Mouse (Mus musculus): ENCODE measurements around the gene Ankrd55.

The Ankrd55 gene

DNA sequence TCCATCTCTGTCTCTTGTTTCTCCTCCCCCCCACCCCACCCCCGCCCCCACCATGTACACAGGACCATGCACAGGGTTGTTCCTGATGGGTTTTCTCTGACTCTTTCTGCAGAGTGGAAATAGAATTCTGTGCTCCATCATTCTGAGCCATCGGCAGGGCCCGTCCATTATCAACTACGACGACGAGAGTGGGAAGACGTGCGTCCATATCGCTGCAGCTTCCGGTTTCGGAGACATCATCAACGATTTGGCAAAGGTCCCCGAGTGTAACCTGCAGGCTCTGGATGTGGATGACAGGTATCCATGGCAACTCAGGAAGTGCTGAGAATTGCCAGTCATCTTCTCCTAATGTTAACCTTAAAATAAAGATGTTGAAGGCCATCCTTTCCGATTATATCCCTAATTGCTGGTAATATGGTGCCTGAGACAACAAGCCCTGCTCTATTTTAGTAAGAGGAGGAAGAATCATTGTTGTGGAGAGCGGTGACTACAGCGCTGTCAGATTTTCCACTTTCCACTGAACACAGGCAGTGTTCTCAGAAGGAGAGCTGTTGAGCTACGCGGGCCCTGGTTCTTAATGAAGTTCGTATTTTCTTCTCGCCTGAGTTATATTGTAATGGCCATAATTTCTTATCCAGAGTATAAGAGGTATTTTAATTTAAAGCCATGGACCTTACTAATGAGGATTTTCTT lies 67.7 kb downstream of the Ankrd55 start:
- in situ Hi-C loops (cut with MboI; ENCODE audit: low pct_unique_long_range_greater_than_20kb in 1 of 2, low sequenced_read_pairs in 2 of 2, unreplicated experiment in 1 of 2), result no loop called here

DNA sequence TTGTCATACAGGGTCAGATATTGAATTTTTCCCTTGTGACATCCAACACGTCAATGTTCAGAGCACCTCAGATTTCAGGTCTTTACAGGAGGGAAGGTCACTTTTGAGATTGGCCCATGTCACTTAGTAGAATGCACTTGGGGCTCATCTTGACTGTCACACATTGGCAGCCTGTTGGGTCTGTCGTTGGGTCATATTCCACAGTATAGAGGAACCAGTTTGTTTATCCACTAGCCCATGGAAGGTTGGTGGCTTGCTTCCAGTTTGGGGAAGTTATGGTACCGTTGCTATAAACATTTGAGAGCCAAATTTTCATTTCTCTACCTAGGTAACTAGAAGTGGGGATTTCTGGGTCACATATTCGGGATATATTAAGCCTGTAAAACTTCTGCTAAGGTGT lies 73.3 kb downstream of the Ankrd55 start:
- in situ Hi-C loops (cut with MboI; ENCODE audit: low pct_unique_long_range_greater_than_20kb in 1 of 2, low sequenced_read_pairs in 2 of 2, unreplicated experiment in 1 of 2), result no loop called here

DNA sequence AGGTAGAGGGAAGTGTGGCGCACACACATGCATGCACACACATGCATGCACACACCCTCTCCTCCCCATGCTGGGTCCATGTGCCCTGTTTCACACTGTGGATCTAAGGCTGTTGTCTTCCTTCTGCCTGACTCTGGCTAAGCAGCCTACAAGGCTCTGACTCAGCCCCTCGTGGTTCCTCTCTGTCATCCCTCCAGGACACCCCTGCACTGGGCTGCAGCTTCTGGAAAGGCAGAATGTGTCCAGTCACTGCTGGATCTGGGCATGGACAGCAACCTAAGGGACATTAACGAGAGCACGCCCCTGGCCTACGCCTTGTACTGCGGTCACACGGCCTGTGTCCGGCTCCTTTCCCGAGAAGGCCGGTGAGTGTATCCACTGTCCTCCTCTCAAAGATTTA lies 75.0 kb downstream of the Ankrd55 start:
- in situ Hi-C loops (cut with MboI; ENCODE audit: low pct_unique_long_range_greater_than_20kb in 1 of 2, low sequenced_read_pairs in 2 of 2, unreplicated experiment in 1 of 2), result no loop called here

DNA sequence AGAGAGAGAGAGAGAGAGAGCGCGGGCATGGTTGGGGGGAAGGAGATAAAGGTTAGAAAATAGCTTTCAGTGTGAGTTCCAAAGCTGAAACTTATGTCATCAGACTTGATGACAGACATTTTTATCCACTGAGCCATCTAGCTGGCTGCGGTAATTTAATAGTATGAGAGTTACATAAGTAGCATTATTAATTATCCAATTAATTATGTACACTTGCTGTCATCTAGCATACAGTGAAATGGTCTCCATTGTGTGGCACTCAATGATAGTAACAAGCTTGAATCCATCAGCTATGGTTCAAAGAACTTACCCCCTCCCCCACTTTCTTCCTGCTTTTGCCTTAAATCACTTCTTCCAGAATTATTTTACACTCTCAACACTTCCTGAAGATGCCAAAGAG lies 75.5 kb downstream of the Ankrd55 start:
- in situ Hi-C loops (cut with MboI; ENCODE audit: low pct_unique_long_range_greater_than_20kb in 1 of 2, low sequenced_read_pairs in 2 of 2, unreplicated experiment in 1 of 2), result no loop called here

DNA sequence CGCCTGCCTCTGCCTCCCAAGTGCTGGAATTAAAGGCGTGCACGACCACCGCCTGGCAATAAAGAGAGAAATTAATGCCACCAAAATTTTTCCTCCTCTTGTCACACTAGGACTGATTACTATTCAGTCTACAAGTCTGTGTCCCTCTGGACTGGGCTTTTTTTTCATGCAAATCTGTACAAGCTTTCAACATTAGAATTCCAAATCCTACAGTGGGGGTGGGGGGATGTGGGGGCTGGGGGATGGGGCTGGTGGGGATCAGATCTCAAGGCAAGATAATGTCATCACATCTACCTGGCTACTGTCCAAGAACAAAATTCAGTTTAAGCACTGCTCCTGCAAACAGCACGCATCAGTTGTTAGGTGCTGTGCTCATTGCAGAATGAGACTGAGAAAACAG lies 76.4 kb downstream of the Ankrd55 start:
- in situ Hi-C loops (cut with MboI; ENCODE audit: low pct_unique_long_range_greater_than_20kb in 1 of 2, low sequenced_read_pairs in 2 of 2, unreplicated experiment in 1 of 2), result no loop called here

DNA sequence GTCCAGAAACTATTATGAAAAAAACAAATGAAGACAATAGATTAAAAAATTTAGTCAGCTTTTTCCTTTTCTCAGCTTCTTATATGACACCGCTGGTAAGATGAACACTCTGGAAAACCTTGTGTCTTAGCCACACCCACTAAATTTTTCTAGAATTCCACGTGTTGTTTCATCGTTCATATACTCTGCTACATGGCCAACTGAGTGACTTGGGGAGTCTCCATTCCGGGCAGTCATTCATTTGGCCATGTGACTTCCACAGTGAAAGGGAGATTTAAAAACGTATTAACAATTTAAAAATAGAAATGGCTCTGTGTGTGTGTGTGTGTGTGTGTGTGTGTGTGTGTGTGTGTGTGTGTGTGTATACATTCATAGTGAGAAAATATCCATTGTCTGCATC lies 77.1 kb downstream of the Ankrd55 start:
- in situ Hi-C loops (cut with MboI; ENCODE audit: low pct_unique_long_range_greater_than_20kb in 1 of 2, low sequenced_read_pairs in 2 of 2, unreplicated experiment in 1 of 2), result no loop called here

DNA sequence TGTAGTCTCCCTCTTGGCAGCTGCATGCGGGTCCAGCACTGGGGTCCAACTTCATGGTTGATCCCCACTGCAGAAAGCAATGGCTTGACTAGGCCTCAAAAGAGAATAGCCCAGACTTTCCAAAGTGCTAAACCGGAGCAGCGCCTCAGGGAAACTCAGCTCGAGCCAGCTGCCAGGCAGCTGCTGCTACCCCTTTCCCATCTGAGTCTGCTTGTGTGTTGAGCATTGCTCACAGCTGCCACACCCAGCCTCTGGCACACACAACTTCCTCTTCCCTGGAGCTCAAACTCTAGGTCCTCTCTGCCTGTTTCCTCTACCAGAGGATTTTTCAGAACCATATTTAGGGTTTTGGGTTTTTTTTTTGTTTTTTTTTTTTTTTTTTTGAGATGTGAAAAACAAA lies 77.5 kb downstream of the Ankrd55 start:
- in situ Hi-C loops (cut with MboI; ENCODE audit: low pct_unique_long_range_greater_than_20kb in 1 of 2, low sequenced_read_pairs in 2 of 2, unreplicated experiment in 1 of 2), result no loop called here

DNA sequence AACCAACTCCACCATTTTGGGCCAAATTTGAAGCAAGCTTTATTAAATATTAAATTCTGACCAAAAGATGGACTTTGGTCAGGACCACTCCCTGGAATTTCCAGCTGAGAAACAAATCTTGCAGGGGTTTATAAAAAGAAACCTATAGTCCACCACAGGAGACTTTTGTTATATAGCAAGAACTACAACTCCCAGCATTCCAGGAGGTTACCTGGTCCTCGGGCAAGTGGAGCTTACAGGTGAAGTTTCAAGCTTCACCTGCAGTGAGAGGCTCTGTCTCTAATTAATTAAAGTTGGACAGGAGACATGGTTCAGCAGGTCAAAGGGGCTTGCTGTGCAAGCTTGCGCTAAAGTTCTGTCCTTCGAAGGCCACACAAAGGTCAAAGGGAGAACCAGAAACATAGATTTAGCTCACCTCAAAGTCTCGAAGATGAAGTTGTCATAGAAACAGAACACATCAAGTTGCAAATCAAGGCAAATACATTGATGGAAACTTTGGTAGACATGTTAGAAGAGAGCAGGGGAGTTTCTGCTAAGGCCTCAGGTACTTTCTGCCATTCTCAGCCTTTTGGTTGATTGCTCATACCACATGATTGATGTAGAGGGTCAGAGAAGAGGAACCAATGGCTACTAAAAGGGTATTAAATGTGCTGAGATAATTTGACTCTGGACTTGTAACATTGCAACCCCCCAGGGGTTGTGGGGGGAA lies 78.2 kb downstream of the Ankrd55 start:
- in situ Hi-C loops (cut with MboI; ENCODE audit: low pct_unique_long_range_greater_than_20kb in 1 of 2, low sequenced_read_pairs in 2 of 2, unreplicated experiment in 1 of 2), result no loop called here

DNA sequence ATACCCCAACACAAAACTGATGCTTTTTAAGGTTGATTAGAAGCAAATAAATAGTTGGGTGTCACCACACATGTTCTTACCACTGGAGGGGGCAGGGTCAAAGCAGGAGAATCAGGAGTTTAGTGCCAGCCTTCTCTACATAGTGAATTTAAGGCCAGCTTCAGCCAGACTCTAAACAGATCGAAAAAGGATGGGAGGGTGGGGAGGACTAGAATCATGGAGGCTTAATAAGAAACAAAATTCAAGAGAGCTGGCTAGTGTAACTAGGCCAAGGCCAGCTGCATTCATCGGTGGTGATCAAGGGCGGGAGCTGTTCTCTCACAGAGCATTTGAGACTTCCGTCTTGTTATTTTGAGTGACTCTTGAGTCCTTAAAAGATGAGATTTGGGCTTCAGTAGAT lies 83.5 kb downstream of the Ankrd55 start:
- in situ Hi-C loops (cut with MboI; ENCODE audit: low pct_unique_long_range_greater_than_20kb in 1 of 2, low sequenced_read_pairs in 2 of 2, unreplicated experiment in 1 of 2), result no loop called here

DNA sequence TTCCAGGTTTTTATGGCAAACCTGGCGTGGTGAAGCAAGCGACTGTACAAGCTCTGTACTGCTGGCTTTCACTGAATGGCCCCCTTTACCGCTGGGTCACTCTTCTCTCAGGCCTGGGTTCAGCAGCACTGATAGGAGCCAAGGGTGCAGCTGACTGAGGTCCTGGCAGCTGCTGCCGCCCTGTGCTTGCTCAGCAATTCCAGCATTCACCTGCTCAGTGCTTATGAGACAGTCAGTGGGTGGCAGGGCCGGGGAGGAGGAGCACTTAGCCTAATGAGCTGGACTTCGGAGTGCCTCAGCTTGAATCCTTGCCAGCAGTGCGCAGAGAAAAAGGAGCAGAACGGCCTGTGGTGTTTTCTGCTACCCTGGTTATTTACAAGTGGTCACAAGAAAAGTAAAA lies 87.5 kb downstream of the Ankrd55 start:
- in situ Hi-C loops (cut with MboI; ENCODE audit: low pct_unique_long_range_greater_than_20kb in 1 of 2, low sequenced_read_pairs in 2 of 2, unreplicated experiment in 1 of 2), result no loop called here

DNA sequence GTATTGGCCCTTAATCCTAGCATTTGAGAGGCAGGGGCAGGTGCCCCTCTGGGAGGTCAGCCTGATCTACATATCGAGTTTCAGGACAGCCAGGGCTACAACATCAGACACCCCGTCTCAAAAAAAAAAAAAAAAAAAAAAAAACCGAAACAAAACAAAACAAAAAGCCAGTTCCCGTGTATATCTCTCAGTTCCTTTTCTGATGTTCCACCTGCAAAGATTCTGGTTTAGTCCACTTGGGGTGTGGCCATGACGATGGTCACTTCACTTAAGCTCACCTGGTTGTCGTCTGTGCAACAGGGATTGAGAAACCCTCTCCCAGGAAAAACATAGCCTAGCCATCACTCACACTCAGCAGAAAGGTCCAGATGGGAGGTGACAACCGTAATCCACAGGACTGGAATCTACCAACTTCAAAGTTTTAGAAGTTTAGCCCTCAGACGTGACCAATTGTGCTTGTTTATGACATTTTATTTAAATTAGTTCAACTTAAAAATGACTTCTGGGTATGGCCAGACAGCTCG lies 90.6 kb downstream of the Ankrd55 start:
- in situ Hi-C loops (cut with MboI; ENCODE audit: low pct_unique_long_range_greater_than_20kb in 1 of 2, low sequenced_read_pairs in 2 of 2, unreplicated experiment in 1 of 2), result no loop called here

DNA sequence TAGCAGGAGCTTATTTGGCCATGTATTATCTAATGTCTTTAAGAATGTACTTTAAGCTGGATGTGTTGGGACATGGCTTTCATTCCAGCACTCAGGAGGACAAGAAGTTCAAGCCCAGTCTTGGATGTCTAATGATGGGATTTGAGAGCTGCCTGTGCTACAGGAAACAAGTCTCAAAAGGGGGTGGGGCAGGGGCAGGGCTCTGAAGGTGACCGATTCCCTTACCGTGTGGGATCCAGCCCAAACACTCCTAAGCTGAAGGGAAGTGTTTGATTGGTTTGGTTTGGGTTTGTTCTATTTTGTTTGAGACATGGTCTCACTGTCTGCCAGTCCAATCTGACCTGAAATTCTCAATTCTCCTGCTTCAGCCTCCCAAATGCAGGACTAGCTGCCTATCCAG lies 93.2 kb downstream of the Ankrd55 start:
- in situ Hi-C loops (cut with MboI; ENCODE audit: low pct_unique_long_range_greater_than_20kb in 1 of 2, low sequenced_read_pairs in 2 of 2, unreplicated experiment in 1 of 2), result no loop called here

DNA sequence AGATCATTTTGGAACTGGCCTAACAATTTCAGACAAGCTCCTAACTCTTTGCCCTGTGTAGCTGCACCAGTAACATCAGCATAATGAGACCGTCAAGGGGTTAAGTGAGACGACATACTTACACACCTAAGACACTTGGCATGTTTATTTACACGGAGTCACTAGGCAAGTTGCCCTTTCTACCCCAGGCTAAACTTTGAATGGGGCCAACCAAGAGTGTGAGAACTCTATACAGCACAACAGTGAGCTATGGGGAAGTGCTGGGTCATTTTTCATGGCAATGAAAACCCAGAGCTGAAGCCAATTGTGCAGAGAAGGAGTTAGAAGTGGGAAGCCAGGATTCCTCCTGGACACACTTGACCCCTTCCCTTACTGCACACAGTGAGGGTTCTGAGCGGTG lies 94.2 kb downstream of the Ankrd55 start:
- in situ Hi-C loops (cut with MboI; ENCODE audit: low pct_unique_long_range_greater_than_20kb in 1 of 2, low sequenced_read_pairs in 2 of 2, unreplicated experiment in 1 of 2), result no loop called here

DNA sequence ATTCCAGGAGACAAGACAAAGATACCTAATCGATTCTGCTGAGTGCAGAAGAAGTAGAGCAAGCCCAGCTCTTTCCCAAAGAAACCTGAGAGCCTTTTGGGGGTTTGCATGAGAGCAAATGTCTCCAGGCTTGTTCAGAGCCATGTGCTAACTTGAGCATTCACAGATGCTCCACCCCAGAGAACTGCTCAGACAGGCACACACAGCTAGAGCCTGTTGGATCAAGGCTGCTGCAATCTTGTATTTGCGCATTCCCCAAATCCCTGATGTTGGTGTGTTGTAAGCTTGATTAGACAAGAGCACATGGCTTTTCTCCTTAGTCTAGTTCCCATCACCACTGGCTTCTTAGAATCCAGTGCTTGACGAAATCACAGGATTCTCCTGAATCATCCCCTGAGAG lies 94.7 kb downstream of the Ankrd55 start:
- in situ Hi-C loops (cut with MboI; ENCODE audit: low pct_unique_long_range_greater_than_20kb in 1 of 2, low sequenced_read_pairs in 2 of 2, unreplicated experiment in 1 of 2), result no loop called here

DNA sequence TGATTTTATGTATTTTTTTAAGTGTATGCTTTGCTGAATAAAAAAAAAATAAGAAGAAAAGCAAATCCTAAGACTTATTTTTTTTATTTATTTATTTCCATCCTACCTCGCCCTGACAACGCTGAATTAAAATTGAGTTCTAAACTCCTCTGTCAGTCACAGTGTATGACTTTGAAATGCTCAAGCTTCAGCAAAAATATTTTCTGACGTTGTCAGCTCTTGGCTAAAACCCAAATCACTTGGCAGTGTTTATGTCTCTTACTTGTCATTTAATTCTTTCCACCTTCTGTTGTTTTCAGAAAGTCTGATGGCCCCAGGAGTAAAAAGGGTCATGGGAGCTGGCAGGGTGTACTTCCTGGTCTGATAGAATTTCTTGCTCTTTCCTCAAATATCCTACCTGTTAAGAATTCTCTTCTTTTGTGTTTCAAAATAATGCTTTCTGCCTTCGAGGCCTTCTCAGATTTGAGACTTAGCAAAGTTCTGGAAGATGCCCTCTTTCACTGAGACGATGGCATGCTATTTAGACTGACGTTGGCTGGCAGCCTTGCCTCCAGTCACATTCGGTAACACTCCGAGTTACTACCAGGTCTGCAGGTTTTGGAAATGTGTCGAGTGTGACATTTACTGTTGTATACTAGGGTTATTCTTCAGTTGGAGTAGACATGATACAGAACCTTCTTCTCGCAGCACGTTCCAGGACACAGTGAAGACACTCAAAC lies 95.8 kb downstream of the Ankrd55 start:
- in situ Hi-C loops (cut with MboI; ENCODE audit: low pct_unique_long_range_greater_than_20kb in 1 of 2, low sequenced_read_pairs in 2 of 2, unreplicated experiment in 1 of 2), result no loop called here

DNA sequence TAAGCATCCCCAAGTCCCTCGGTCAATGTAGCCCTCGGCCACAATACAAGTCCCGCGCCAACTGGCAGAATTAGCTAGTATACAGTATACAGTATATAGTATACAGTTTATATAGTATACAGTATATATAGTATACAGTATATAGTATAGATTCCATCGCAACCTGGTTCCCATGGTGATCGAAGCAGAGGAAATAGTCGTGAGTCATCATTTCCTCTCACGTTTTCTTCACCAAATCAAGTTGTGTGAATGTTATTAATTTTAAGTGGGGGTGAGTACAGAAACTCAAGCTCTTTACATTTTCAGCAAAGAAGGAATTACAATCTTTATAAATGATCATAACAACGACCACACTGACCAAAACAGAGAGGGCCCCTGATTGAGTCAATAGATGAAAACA lies 96.8 kb downstream of the Ankrd55 start:
- in situ Hi-C loops (cut with MboI; ENCODE audit: low pct_unique_long_range_greater_than_20kb in 1 of 2, low sequenced_read_pairs in 2 of 2, unreplicated experiment in 1 of 2), result no loop called here

DNA sequence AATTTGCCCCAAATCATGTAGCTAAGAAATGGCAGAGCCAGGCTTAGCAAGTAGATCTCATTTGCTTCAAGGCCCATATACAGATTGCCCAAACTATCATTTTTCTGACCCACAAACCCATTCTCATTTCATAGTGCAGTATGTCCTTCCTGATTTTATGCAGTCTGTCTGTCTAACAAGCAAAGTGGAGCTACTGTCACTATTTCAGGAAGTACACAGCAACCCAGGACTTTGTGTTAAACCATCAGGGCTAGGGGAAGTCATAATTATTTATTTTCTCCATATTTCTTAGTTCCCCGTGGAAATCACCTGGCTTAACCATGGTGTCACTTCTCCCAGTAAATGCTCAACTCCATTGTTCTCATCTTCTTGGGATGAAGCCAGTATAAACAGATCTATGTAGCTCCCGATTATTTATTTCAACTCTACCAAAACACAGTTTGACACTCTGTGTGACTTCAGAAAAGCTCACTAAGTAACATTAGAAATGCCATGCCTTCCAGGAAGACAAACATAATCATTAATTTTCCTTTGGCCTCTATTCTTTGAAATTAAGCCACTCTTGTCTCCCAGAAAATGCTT lies 98.3 kb downstream of the Ankrd55 start:
- in situ Hi-C loops (cut with MboI; ENCODE audit: low pct_unique_long_range_greater_than_20kb in 1 of 2, low sequenced_read_pairs in 2 of 2, unreplicated experiment in 1 of 2), result no loop called here

DNA sequence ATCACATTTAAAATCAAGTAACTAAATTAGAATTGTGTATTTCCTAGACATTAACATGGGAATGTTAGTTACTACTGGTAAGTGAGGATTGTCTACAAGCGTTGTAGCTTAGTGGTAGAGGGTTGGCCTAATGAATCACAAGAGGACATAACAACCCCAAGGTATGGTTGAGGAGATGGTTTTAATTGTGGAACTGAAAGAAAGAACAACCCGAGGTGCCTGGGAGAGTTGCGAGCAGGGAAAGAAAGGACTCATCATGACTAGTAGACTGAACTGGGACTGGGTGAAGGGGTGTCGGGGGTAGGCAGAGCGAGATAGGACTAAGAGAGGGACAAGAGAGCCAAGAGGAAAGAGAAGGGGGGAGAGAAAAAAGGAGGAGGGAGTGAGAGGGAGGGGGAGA lies 99.0 kb downstream of the Ankrd55 start:
- in situ Hi-C loops (cut with MboI; ENCODE audit: low pct_unique_long_range_greater_than_20kb in 1 of 2, low sequenced_read_pairs in 2 of 2, unreplicated experiment in 1 of 2), result no loop called here

DNA sequence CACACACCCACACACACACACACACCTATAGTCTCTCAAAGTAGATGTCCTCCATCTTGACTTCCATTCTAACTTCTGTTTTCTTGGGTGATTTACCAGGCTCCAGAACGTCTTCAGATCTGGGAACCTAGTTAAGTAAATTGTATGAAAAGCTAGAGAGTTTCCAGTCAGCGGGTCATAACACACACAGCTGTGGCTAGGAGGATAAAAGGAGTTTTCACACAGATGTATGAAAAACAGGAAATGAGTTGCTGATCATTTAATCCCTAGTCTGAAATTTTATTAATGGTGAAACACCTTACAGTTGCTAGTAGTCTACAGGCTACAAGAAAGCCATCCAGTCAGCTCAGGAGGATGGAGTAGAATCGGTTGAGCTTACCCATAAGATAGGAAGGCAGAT lies 99.9 kb downstream of the Ankrd55 start:
- in situ Hi-C loops (cut with MboI; ENCODE audit: low pct_unique_long_range_greater_than_20kb in 1 of 2, low sequenced_read_pairs in 2 of 2, unreplicated experiment in 1 of 2), result no loop called here

Measured in mouse embryonic stem cell (cell line).